Mouse (Mus musculus): Measurements from ENCODE around the gene R3hdm4.
A peak's percentile ranks its signal among the peaks of the same experiment; 100 is the strongest.

Gene R3hdm4

GRCm38 (mm10) chr10:79925785-79926490, 4.9 kb upstream of the R3hdm4 start:
- DNase-seq (ENCODE audit: low spot score in 2 of 2): peak; percentile 51 to 64

DNA sequence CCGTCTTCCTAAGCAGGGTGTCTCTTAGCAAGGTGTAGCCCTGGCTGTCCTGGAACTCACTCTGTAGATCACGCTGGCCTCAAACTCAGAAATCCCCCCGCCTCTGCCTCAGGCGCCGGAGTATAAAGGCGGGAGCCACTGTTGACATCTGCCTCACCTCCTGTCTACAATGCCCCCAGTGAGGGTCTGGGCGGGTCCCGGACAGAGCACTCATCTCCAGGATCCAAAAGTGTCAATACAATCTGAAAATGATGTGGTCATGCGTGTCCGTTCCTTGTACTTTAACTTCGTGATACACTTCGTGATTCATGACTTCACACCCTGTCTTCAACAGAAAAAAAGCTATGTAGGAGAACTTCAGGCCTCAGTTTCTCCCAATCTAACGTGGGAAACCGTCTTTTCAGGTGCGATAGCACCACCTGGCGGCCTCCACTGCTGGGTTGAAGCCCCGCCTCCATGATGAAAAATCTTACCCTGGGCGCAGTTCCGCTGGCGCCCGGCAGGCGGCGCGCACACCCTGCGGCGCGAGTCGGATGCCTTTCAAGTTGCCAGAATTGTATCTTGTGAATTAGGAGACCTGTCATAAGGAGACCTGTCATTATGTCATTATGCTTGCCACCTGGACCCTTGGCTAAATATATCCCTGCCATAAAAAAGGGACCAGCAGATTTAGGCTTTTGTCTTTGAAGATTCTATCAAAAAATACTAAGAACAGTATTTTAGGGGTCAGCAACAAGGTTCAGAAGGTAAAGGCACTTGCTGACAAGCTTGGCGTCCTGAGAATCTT, 4.2 kb upstream of the R3hdm4 start:
- peak; percentile 95 to 97 for DNase-seq (ENCODE audit: low spot score in 2 of 2)

DNA sequence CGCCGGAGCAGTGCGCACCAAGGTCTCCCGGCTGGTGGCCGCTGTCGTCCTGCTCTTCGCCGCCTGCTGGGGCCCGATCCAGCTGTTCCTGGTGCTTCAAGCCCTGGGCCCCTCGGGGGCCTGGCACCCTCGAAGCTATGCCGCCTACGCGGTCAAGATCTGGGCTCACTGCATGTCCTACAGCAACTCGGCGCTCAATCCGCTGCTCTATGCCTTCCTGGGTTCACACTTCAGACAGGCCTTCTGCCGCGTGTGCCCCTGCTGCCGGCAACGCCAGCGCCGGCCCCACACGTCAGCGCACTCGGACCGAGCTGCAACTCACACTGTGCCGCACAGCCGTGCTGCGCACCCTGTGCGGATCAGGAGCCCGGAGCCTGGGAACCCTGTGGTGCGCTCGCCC, 564 bp upstream of the R3hdm4 start:
- DNase-seq (ENCODE audit: low spot score in 2 of 2): no peak

DNA sequence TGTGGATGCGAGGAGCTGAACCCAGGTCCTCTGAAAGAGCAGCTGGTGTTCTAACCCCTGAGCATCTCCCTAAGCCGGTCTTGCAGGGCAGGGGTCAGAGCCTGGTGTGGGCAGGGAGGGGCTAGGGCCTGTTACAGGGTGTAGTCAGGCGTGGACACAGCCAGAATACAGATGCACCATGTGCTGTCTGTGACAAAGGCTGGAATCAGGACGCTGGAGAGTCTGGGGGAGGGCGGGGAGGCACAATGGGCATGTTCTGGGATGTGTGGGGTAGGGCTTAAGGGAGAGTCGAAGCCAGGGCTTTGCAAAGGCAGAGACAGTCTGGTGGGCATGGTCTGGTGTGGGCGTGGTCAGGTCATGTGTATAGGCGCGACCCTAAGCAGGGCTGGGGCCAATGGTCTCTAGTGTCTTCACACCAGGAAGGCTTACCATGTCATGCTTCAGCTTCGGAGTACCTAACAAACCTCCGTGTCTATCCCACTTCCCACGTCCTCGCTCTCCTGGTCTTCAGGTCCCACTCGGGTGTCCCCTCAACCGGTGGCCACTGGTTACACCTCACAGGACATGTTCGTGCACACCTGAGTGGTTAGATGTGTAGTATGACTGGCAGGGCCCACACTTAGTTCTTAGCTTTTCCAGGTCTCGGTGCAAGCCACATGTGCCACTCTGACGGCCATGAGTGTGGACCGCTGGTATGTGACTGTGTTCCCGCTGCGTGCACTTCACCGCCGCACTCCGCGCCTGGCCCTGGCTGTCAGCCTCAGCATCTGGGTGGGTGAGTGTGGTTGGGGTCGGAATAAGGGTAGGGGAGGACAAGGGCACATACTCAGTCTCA, 735 bp downstream of the R3hdm4 start:
- no peak for DNase-seq (ENCODE audit: low spot score in 2 of 2)

- peak in 1 of 2 experiments; percentile 46 for DNase-seq (ENCODE audit: low spot score in 2 of 2)
These were observed 1.7 kb downstream of the R3hdm4 start for GRCm38 (mm10) chr10:79919251-79919849.

DNA sequence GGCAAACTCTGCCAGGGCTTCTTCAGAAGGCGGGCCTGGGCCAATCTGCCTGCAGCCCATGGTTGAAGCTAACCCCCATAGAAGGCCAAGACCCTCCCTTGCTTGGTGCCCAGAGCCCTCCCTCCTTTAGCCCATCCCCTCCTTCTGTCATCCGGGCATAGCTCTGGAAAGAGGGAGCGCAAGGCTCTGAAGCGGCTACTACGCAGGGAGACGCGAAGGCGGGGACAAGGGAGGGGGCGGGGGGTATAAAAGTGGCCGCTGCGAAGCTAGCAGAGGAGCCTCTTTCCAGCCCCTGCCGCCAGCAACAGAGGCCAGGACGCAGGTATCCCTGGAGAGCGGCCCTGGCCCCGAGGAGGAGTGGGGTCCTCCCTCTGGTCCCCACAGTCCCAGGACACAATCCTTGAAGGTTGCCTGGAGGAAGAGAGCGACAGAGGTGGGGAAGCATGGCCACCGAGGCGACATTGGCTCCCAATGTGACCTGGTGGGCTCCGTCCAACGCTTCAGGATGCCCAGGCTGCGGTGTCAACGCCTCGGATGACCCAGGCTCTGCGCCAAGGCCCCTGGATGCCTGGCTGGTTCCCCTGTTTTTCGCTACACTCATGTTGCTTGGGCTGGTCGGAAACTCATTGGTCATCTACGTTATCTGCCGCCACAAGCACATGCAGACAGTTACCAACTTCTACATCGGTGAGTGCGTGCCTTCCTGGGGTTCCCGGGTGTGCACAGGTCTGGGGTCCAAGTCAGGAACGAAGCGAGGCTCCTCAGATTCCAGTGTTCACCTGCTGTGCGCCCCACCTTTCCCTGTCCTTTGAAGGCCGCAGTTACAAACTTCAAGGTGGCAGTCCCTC, 2.6 kb downstream of the R3hdm4 start:
- DNase-seq (ENCODE audit: low spot score in 2 of 2): no peak

- DNase-seq (ENCODE audit: low spot score in 2 of 2): no peak
These were observed 3.4 kb downstream of the R3hdm4 start for GRCm38 (mm10) chr10:79917532-79918100.

- peak; percentile 87 to 93 for DNase-seq (ENCODE audit: low spot score in 2 of 2)
These were observed 4.0 kb downstream of the R3hdm4 start, which contains the start of gene Kiss1r for GRCm38 (mm10) chr10:79916808-79917531. Kiss1r (plus strand) TSS chr10:79916971.

- DNase-seq (ENCODE audit: low spot score in 2 of 2): peak; percentile 43 to 47
These were observed 4.9 kb downstream of the R3hdm4 start for GRCm38 (mm10) chr10:79916081-79916480.

- DNase-seq (ENCODE audit: low spot score in 2 of 2): peak; percentile 29 to 43
These were observed 5.9 kb downstream of the R3hdm4 start for GRCm38 (mm10) chr10:79914948-79915596.

- DNase-seq (ENCODE audit: low spot score in 2 of 2): peak; percentile 49 to 56
These were observed 6.7 kb downstream of the R3hdm4 start for GRCm38 (mm10) chr10:79914131-79914947.

- DNase-seq (ENCODE audit: low spot score in 2 of 2): no peak
These were observed 8.6 kb downstream of the R3hdm4 start for GRCm38 (mm10) chr10:79912412-79912811.

DNA sequence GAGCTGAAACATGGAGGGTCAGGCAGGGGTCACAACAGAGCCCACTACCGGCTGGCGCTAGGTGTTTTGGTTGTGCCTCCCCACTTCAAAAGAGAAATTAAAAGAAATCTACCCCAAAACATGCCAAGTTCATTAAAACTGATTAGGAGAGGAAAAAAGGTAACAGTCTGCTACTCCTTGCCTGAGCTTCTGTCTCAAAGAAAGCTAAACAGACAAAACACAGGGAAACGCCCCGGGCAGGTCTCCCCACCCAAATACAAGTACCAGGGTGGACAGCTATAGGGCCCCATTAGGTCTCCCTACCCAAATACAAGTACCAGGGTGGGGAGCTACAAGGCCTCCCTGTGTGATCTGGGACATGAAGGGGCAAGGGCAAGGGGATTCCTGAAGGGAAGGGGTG, 10.5 kb downstream of the R3hdm4 start, which contains the start of gene Gm26602:
TSS of gene Gm26602 (plus strand) at position 301 of the 400 bp plus-strand sequence.
- no peak for DNase-seq (ENCODE audit: low spot score in 2 of 2)

DNA sequence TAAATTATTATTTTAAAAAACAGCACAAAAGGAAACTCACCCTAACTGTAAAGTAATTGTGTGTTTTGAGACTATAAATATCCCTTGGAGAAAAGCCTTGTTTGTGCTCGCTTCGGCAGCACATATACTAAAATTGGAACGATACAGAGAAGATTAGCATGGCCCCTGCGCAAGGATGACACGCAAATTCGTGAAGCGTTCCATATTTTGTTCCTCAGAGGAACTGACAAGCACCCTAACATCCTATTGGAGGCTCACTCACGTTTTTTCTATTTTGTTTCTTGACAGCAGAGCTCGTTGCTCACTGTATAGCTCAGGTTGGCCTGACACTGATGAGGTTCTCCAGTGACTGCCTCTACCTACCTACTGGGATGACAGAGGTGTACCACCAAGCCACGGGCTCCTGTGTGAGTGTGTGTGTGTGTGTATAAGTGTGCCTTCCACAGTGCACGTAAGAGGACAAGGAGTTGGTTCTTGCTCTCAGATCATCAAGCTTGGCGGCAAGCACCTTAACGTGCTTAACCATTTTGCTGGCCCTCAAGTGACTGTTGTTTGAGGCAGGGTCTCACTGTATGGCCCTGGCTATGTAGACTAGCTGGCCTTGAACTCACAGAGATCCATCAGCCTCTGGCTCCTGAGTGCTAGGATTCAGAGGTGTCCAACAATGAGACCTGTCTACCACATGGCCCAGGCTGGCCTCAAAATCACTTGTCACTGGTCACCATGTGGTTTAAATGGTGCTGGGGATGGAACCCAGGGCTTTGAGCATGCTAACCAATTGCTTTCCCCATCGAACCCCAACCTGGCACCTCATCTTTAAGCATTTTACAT, 11.7 kb downstream of the R3hdm4 start:
- no peak for DNase-seq (ENCODE audit: low spot score in 2 of 2)

GRCm38 (mm10) chr10:79908167-79909091, 12.6 kb downstream of the R3hdm4 start, which contains the start of gene Med16:
Med16 (minus strand) TSS chr10:79908923.
- DNase-seq (ENCODE audit: low spot score in 2 of 2): peak; percentile 97

GRCm38 (mm10) chr10:79907415-79907814, 13.6 kb downstream of the R3hdm4 start:
- no peak for DNase-seq (ENCODE audit: low spot score in 2 of 2)

Measured in spleen, postnatal 10 days (tissue).